ENCODE assay signal across 10 mouse cellular contexts in the genomic region with DNA sequence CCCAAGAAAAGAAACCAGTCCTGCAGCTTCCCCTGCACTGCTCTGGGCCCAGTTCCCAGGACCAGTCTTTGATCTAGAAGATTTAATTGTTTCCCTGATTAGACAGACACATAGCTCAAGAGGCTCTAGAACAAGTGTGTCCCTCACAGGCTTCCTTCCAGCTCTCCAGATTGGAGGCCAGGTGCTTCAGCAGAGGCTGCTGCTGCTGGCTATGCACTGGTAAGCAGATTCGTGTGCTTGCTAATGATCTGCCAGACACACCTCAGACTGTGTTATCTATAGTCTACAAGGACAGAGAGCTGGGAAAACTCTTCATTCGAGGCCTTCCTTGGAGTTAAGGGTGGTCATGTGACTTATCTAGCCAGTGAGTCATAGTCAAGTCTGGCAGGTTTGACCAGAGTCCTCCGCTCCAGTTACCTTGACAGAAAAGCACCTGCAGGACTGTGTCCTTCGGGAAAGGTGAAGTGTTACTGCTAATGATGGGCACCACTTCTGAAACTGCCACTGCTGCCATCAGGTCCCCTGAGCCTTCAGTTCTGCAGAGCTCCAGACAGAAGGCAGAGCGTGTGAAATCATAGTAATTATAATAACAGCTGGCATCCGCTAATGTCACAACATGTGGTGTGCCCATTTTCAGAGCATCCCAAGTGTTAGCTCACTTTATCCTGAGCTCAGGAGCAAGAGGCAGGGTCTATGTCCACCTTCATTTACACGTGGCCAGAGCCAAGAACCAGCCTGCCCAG. TPM values are rescaled to one million over a fixed set of nuclear protein-coding genes. Genes with fewer than 3 reads are reported as not detected.
DNase-seq lines count a peak whose midpoint lies in the region; ATAC-seq and TF ChIP-seq lines count a peak whose summit lies in the region.
"Had no signal": no experiment of that assay in that cellular context is flagged by ENCODE, and none has a peak within 500 bp of the region (broad histone marks: within the 10 kb centered on the region; RNA-seq: fewer than 3 reads in every experiment).

No protein-coding gene starts in this region.

- 32% methylated on average over 7 of the region's 7 CpGs for WGBS in cerebellum, adult 2 months
- 51% methylated on average over 7 of the region's 7 CpGs for WGBS in kidney, adult 2 months
- WGBS in neural tube, embryonic 15.5 days: 63% methylated on average over 7 of the region's 7 CpGs

- H3K4me3 ChIP-seq in cerebellum, adult 2 months (replicated peaks; ENCODE audit: insufficient read depth, low read depth, low read length): no peak overlapping the region
- H3K4me3 ChIP-seq in kidney, adult 2 months (ENCODE audit: insufficient read depth, low read depth, low read length): no peak overlapping the region
- no peak overlapping the region for H3K4me3 ChIP-seq in neural tube, embryonic 15.5 days (replicated peaks)

- H3K27me3 ChIP-seq in cerebellum, adult 2 months (ENCODE audit: control insufficient read depth, insufficient read depth, low read length): no peaks in the 10 kb centered on the region
- no peaks in the 10 kb centered on the region for H3K27me3 ChIP-seq in kidney, adult 2 months (replicated peaks; ENCODE audit: control insufficient read depth, insufficient read depth, low read length)
- H3K27me3 ChIP-seq in neural tube, embryonic 15.5 days (replicated peaks): no peaks in the 10 kb centered on the region

- H3K4me2 ChIP-seq in neural tube, embryonic 15.5 days: no peak overlapping the region

- DNase-seq in cerebellum, adult 2 months: no peak
- DNase-seq in cerebellum, postnatal 4 days (ENCODE audit: low spot score in 2 of 2): no peak
- DNase-seq in lung, adult 18-20 months: peak; percentile 56 to 75
- no peak for DNase-seq in lung, postnatal 14 days
- peak; percentile 56 for DNase-seq in kidney, adult 2 months
- DNase-seq in left cerebral cortex, adult 9 months (ENCODE audit: low spot score in 2 of 2): no peak
- DNase-seq: adrenal gland, postnatal 25 days; thymus, postnatal 36 days had no signal

- no peaks in the 10 kb centered on the region for H3K9me3 ChIP-seq in neural tube, embryonic 15.5 days (replicated peaks)

- H3K36me3 ChIP-seq in kidney, adult 2 months (ENCODE audit: control insufficient read depth, insufficient read depth, low read length): no peaks in the 10 kb centered on the region
- no peaks in the 10 kb centered on the region for H3K36me3 ChIP-seq in neural tube, embryonic 15.5 days

- no peak for ATAC-seq in neural tube, embryonic 15.5 days (ENCODE audit: low FRiP score)
- ATAC-seq in CD4-positive, CD25-positive, alpha-beta regulatory T cell, adult 4 months: no peak

- TF ChIP-seq POLR2A in cerebellum, adult 2 months (IDR thresholded peaks at IDR 0.05; ENCODE audit: borderline replicate concordance, insufficient read depth, low read length): no peak
- TF ChIP-seq POLR2A in kidney, adult 2 months (IDR thresholded peaks at IDR 0.05; ENCODE audit: low read depth, low read length): no peak

- H3K9ac ChIP-seq in neural tube, embryonic 15.5 days (replicated peaks): no peak overlapping the region

- H3K4me1 ChIP-seq in cerebellum, adult 2 months (ENCODE audit: control insufficient read depth, insufficient read depth, low read length): peaks cover 60% of the 10 kb centered on the region
- H3K4me1 ChIP-seq in kidney, adult 2 months (ENCODE audit: control insufficient read depth, insufficient read depth, low read length): 0 out of 2 replicates have a peak, but pooled peaks cover 10% of the 10 kb centered on the region
- H3K4me1 ChIP-seq in neural tube, embryonic 15.5 days: peaks cover 49% of the 10 kb centered on the region

- TF ChIP-seq CTCF in cerebellum, adult 2 months (IDR thresholded peaks at IDR 0.05; ENCODE audit: borderline replicate concordance, insufficient read depth, low read depth, low read length): no peak
- TF ChIP-seq CTCF in kidney, adult 2 months (conservative IDR thresholded peaks at IDR 0.05; ENCODE audit: insufficient read depth, insufficient read length, low read depth, low read length): no peak

- 0 out of 2 replicates have a peak overlapping the region, but pooled peaks have one; percentile 6 for H3K27ac ChIP-seq in cerebellum, adult 2 months (ENCODE audit: insufficient read depth, low read length)
- peak overlapping the region; percentile 42 for H3K27ac ChIP-seq in kidney, adult 2 months (ENCODE audit: insufficient read depth, low read depth, low read length)
- H3K27ac ChIP-seq in neural tube, embryonic 15.5 days (replicated peaks): 0 out of 2 replicates have a peak overlapping the region, but pooled peaks have one; percentile 51

RNA-seq across cellular contexts. Expression of a gene that starts 48.7 kb away (rescaled TPM):
- polyA plus RNA-seq in cerebellum, adult 2 months (2012; rRNA removed): 63.3 and 74.7 TPM in 2 replicates
- polyA plus RNA-seq in kidney, adult 2 months (2012; rRNA removed): 44.6 and 51.0 TPM in 2 replicates
- polyA plus RNA-seq in neural tube, embryonic 15.5 days (2015; fragmentation: Nextera tagmentation; extraction: Ambion mirVana): 20.7 and 22.2 TPM in 2 replicates
- 1 to 10 TPM; 4.3 to 5.6 TPM for polyA plus RNA-seq in CD4-positive, CD25-positive, alpha-beta regulatory T cell, adult 4 months (2017; shearing (Covaris generic))

Comparison
In these comparisons a context has a peak if more than half of its experiments do, and no peak if none do; other contexts are left out.
1. DNase-seq: peak in lung, adult 18-20 months (2 of 2) and kidney, adult 2 months (single experiment); none in cerebellum, adult 2 months (0 of 2), cerebellum, postnatal 4 days (0 of 2), lung, postnatal 14 days (single experiment) and left cerebral cortex, adult 9 months (0 of 2).
2. Peak in every context shown above with its lines, with median percentiles within 50 percentile points of each other: H3K27ac ChIP-seq.